Mouse (Mus musculus): ENCODE measurements around the gene Fam243. TPM values are rescaled to one million over a fixed set of nuclear protein-coding genes. Genes with fewer than 3 reads are reported as not detected.

Gene Fam243
- polyA plus RNA-seq, 1 experiment from 2014 or later: 0.08 TPM

- Histone ChIP-seq H3K9me3 (replicated peaks) (no peaks in the 10 kb centered on the region), H3K27me3 (no peaks in the 10 kb centered on the region), H3K4me2 (replicated peaks) (no peak within 1 kb of the TSS), H3K36me3 (no peaks in the 10 kb centered on the region), H3K4me3 (no peak within 1 kb of the TSS), H3K4me1 (peaks cover 7% of the 10 kb centered on the region), H3K27ac (no peak within 1 kb of the TSS), H3K9ac (no peak within 1 kb of the TSS)
- 75% methylated on average over 10 of the region's 10 CpGs for WGBS
- no peak for ATAC-seq (ENCODE audit: low FRiP score)
Measured at GRCm38 (mm10) chr16:92292101-92292500, 29.1 kb downstream of the Fam243 start, which contains the start of gene Kcne2. Gene Kcne2, plus strand, starts transcription at chr16:92292389.

DNA sequence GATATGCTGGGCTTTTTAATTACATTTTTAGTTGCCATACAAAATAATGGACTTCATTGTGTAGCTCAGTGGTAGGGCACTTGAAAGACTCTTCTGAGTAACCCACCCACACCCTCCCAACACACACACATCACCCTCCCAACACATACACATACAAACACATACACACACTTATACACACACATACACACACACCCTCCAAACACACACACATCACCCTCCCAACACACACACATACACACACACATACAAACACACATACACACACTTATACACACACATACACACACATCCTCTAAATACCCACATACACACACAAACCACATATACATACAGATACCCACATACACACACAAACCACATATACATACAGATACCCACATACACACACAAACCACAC, 31.2 kb downstream of the Fam243 start:
- no peak overlapping the region for H3K27ac ChIP-seq
- no peak for ATAC-seq (ENCODE audit: low FRiP score)
- peaks cover 7% of the 10 kb centered on the region for H3K4me1 ChIP-seq
- H3K36me3 ChIP-seq: no peaks in the 10 kb centered on the region
- H3K9ac ChIP-seq: no peak overlapping the region
- no peaks in the 10 kb centered on the region for H3K27me3 ChIP-seq
- no peak overlapping the region for H3K4me3 ChIP-seq
- H3K9me3 ChIP-seq (replicated peaks): no peaks in the 10 kb centered on the region
- no peak overlapping the region for H3K4me2 ChIP-seq (replicated peaks)

- no peaks in the 10 kb centered on the region for H3K4me1 ChIP-seq
- ATAC-seq (ENCODE audit: low FRiP score): no peak
- no peaks in the 10 kb centered on the region for H3K9me3 ChIP-seq (replicated peaks)
- no peaks in the 10 kb centered on the region for H3K36me3 ChIP-seq
- H3K9ac ChIP-seq: no peak overlapping the region
- H3K27me3 ChIP-seq: no peaks in the 10 kb centered on the region
- 84% methylated on average over 9 of the region's 9 CpGs for WGBS
- no peak overlapping the region for H3K27ac ChIP-seq
- H3K4me3 ChIP-seq: no peak overlapping the region
- no peak overlapping the region for H3K4me2 ChIP-seq (replicated peaks)
Measured at GRCm38 (mm10) chr16:92288778-92289177, 32.5 kb downstream of the Fam243 start.

DNA sequence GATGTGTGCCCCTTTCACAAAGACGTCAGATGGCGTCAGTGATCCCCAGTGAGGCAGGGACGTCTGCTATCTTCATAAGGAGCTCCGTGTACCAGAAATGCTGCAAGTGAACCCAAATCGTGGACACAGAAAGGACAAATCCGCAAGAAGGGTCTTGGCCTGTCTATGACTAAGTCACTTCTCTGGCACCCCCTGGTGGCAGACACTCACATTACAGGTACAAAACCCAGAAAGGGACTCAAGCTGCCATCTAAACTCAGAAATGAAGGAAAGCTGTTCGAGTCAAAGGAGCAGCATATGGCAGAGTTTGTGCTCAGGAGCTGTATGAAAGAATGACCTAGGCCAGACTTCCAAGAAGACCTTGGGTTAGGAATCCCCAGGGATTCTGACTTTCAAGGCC, 34.6 kb downstream of the Fam243 start:
- no peaks in the 10 kb centered on the region for H3K9me3 ChIP-seq (replicated peaks)
- no peaks in the 10 kb centered on the region for H3K27me3 ChIP-seq
- 15% methylated on average over 7 of the region's 7 CpGs for WGBS
- H3K27ac ChIP-seq: no peak overlapping the region
- H3K4me3 ChIP-seq: no peak overlapping the region
- no peak for ATAC-seq (ENCODE audit: low FRiP score)
- H3K9ac ChIP-seq: no peak overlapping the region
- H3K4me1 ChIP-seq: no peaks in the 10 kb centered on the region
- no peaks in the 10 kb centered on the region for H3K36me3 ChIP-seq
- H3K4me2 ChIP-seq (replicated peaks): no peak overlapping the region

DNA sequence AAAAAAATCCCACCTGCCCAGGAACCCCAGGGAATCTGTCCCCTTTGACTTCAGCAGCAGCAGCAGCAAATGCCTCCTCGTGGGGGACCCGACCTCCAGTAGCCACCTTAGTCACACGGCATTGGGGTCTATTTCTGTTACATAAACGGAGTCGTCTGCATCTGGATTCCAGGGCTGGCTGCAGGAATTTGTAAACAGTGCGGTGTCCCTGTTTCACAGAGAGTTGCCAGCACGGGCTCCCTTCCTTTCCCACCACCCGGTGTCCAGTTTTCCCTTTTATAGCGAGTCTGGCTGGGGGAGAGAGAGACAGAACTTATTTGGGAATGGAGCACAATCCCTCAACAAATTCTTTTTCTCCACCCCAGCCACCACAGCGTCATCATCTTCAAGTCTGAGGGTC, 36.2 kb downstream of the Fam243 start:
- H3K4me2 ChIP-seq (replicated peaks): no peak overlapping the region
- WGBS: 53% methylated on average over 10 of the region's 10 CpGs
- no peak overlapping the region for H3K9ac ChIP-seq
- ATAC-seq (ENCODE audit: low FRiP score): no peak
- no peaks in the 10 kb centered on the region for H3K9me3 ChIP-seq (replicated peaks)
- no peak overlapping the region for H3K27ac ChIP-seq
- no peaks in the 10 kb centered on the region for H3K4me1 ChIP-seq
- no peaks in the 10 kb centered on the region for H3K36me3 ChIP-seq
- H3K27me3 ChIP-seq: no peaks in the 10 kb centered on the region
- no peak overlapping the region for H3K4me3 ChIP-seq

GRCm38 (mm10) chr16:92282671-92283070, 38.6 kb downstream of the Fam243 start:
- Histone ChIP-seq H3K4me3 (no peak overlapping the region), H3K4me2 (replicated peaks) (no peak overlapping the region), H3K27me3 (no peaks in the 10 kb centered on the region), H3K9ac (no peak overlapping the region), H3K4me1 (no peaks in the 10 kb centered on the region), H3K36me3 (no peaks in the 10 kb centered on the region), H3K9me3 (replicated peaks) (no peaks in the 10 kb centered on the region), H3K27ac (no peak overlapping the region)
- ATAC-seq (ENCODE audit: low FRiP score): no peak
- 70% methylated on average over 5 of the region's 5 CpGs for WGBS

DNA sequence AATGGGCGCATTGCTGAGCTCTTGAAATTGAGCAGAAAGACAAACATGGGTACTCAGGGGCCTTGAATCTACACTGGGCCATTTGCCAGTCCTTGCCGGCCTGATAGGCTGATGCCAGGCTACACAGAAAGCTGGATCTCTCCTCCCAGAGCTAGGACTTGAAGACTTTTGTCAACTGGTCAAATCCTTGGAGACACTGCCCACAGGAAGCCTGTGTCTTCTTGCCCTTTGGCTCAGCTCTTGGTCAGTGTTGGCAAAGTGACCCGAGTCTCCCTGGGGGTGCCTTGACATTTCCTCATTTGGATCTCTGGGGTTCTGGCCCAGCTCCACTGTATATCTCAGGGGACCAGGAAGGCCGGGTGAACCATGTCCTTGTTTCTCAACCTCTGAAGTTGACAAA, 45.7 kb downstream of the Fam243 start:
- no peak for ATAC-seq (ENCODE audit: low FRiP score)
- Histone ChIP-seq H3K4me2 (replicated peaks) (no peak overlapping the region), H3K27ac (no peak overlapping the region), H3K9me3 (replicated peaks) (no peaks in the 10 kb centered on the region), H3K4me1 (no peaks in the 10 kb centered on the region), H3K9ac (no peak overlapping the region), H3K36me3 (no peaks in the 10 kb centered on the region), H3K27me3 (no peaks in the 10 kb centered on the region), H3K4me3 (no peak overlapping the region)
- 88% methylated on average over 4 of the region's 4 CpGs for WGBS

GRCm38 (mm10) chr16:92274516-92274915, 46.7 kb downstream of the Fam243 start:
- ATAC-seq (ENCODE audit: low FRiP score): no peak
- Histone ChIP-seq H3K4me1 (no peaks in the 10 kb centered on the region), H3K27ac (no peak overlapping the region), H3K36me3 (no peaks in the 10 kb centered on the region), H3K9me3 (replicated peaks) (no peaks in the 10 kb centered on the region), H3K4me3 (no peak overlapping the region), H3K27me3 (no peaks in the 10 kb centered on the region), H3K4me2 (replicated peaks) (no peak overlapping the region), H3K9ac (no peak overlapping the region)
- WGBS: 73% methylated on average over 5 of the region's 5 CpGs

Other genes starting within 250 kb of the Fam243 start
- gene Kcne2, start 29.1 kb downstream of the Fam243 start, polyA plus RNA-seq (2016; fragmentation: Nextera tagmentation; extraction: Ambion mirVana): 17.7 and 25.6 TPM in 2 replicates
- 101 and 112 TPM in 2 replicates for gene Smim11, start 20.2 kb downstream of the Fam243 start, polyA plus RNA-seq (2016; fragmentation: Nextera tagmentation; extraction: Ambion mirVana)
- 0.13 and 0.29 TPM in 2 replicates for gene Kcne1, start 38.0 kb upstream of the Fam243 start, polyA plus RNA-seq (2016; fragmentation: Nextera tagmentation; extraction: Ambion mirVana)
- 44.5 and 47.2 TPM in 2 replicates for gene Rcan1, start 149.4 kb upstream of the Fam243 start, polyA plus RNA-seq (2016; fragmentation: Nextera tagmentation; extraction: Ambion mirVana)
- gene Clic6, start 164.3 kb upstream of the Fam243 start, polyA plus RNA-seq (2016; fragmentation: Nextera tagmentation; extraction: Ambion mirVana): 13.2 and 15.3 TPM in 2 replicates

All from hindbrain, embryonic 12.5 days (tissue).